Mouse (Mus musculus) cerebellum, adult 11-12 months (tissue): Measurements from ENCODE around the gene Ccdc88b.
A peak's percentile ranks its signal among the peaks of the same experiment; 100 is the strongest.

Source experiments
- DNase-seq: peaks from one replicate; pipeline ENCODE4 v3.0.0; 2022

The Ccdc88b gene

GRCm38 (mm10) chr19:6857003-6857360 is 1.0 kb downstream of the Ccdc88b start:
- no peak for DNase-seq

- peak; percentile 14 for DNase-seq
Observed at GRCm38 (mm10) chr19:6856281-6857002, 1.6 kb downstream of the Ccdc88b start.

DNA sequence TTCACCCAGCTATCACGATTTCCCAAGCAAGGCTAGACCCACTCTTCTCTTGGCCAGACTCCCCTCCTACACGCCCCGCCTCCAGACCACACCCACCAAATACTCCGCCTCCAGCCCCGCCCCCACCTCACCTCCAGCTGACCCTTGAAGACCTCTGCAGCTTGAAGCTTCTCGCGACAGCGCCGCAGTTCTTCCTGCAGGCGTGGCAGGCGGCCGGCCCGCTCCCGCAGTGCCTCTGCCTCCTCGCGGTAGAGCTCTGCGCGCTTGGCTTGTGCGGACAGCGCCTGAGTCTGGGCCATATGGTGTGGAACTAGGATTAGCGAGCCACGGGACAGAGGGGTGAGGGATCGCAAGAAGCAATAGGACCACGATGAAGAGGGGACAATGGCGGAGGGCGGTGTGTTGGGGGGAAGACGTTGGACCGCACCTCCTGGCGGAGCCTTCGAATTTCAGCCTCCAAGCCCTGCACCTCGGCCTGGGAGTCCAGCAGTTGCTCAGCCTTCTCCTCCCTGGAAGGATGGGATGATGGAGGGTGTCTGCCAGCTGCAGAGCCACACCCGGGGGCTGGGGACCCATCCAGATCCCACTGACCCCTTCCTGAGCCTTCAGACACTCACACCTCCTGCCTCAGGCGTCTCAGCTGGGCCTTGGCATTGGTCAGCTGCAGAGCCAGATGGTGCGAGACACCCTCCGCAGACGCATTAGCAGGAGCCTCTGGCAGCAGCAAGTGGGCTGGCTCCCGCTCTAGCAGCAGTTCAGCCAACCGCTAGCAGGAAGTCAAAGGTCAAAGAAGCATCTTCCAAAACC is 2.6 kb downstream of the Ccdc88b start:
- peak; percentile 65 for DNase-seq

DNA sequence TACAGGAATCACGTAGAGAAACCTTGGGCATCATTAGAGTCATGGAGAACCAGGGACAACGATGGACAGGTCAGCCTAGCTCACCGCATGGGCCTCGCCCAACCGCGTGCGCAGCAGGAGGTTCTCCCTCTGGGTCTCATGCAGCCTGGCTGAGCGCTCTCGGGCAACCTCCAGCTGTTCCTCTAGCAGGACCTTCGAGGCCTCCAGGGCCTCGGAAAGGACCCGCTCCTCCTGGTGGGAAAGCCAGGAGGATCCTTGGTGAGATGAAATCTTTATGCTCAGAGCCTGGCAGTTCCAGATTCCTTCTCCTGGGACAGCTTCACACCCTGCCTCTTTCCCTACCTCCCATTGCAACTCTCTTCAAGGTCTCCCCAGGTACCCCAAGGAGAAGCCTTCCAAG is 3.4 kb downstream of the Ccdc88b start:
- no peak for DNase-seq

GRCm38 (mm10) chr19:6853903-6854302 is 4.1 kb downstream of the Ccdc88b start:
- DNase-seq = no peak

- no peak for DNase-seq
Observed at GRCm38 (mm10) chr19:6852393-6853305, 5.4 kb downstream of the Ccdc88b start.

- DNase-seq = no peak
Observed at GRCm38 (mm10) chr19:6851497-6851896, 6.5 kb downstream of the Ccdc88b start.

DNA sequence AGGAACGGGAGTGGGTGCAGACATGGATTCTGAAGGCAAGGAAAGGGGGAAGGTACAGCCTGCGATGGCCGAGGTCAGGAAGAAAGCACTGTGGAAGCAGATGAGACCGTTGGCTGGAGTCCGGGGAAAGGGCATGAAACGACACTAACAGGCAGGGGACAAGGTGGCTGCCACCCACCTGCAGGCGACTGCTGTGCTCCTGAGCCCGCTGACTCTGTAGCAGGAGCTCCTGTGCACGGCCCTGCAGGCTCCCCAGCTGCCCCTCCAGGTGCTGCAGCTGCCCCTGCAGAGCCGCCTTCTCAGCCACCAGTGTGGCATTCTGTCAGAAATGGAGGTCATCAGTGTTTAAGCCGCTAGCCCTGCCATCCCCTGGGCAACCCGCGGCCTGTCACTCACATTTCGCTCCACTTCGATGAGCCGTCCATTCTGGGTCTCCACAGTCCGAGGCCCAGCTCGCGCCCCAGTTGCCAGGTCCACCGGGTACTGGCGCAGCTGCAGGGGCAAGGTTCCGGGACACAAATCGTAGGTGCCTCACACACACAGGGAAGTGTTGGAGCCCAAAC is 8.4 kb downstream of the Ccdc88b start:
- peak; percentile 16 for DNase-seq

- DNase-seq = peak; percentile 61
Observed at GRCm38 (mm10) chr19:6847841-6848517, 10.0 kb downstream of the Ccdc88b start.

DNA sequence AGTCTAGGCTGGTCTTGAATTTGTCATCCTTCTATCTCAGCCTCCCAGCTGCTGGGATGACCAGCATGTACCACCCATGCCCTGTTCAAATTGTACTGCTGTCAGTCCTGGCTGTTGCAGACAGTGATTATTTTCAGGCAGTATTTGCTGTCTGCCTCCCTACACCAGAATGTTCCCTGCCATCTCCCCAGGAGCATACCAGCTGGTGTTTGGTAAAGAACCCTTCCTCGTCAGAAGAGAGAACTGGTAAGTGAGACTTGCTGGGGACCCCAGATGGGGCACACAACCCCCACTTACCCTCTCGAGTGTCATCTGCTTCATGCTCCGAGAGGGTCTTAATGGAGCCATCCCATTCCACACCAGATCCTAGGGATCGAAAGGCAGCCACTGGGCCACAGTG is 12.0 kb downstream of the Ccdc88b start:
- no peak for DNase-seq

- no peak for DNase-seq
Observed at GRCm38 (mm10) chr19:6842353-6842752, 15.7 kb downstream of the Ccdc88b start.

- DNase-seq = no peak
Observed at GRCm38 (mm10) chr19:6841292-6841597, 16.8 kb downstream of the Ccdc88b start.

DNA sequence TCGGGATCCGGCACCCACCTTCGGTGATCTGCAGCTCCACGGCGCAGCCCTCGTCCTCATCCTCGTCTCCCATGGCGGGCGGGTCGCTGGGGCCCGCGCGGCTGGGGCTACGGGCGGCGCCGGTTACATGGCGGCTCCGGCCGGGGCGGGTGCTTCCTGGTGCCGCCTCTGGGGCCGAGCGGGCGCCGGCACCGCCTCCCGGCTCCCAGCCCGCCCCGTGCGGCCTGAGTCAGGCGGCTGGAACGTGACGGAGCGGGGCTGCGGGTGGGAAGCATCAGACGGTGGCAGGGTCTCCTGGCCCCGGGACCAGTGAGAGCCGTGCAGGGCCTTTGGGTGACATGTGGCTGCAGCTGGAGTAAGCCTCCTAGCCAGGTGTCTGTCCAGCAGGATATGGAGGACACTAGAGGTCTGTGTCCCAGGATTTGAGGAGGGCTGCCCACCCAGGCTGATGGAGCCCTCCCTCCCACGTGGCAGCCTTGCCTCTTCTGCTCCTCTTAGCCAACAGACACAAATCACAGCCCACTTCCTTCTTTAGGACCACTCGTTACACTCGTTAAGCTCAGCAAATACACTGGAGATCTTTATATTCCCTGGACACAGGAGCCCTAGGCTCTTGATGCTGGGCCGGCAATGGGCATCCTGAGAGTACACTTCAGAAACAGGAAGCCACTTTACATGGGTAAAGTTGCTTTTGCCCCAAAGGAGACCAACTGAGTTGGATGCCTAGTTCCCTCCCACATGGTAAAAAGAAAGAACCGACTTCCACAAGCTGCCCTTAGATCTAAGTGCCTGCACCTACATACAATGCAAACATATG is 17.3 kb downstream of the Ccdc88b start, which contains the start of gene Rps6ka4:
Gene Rps6ka4, minus strand, starts transcription at position 162 of the 817 bp plus-strand sequence.
- peak; percentile 70 for DNase-seq

DNA sequence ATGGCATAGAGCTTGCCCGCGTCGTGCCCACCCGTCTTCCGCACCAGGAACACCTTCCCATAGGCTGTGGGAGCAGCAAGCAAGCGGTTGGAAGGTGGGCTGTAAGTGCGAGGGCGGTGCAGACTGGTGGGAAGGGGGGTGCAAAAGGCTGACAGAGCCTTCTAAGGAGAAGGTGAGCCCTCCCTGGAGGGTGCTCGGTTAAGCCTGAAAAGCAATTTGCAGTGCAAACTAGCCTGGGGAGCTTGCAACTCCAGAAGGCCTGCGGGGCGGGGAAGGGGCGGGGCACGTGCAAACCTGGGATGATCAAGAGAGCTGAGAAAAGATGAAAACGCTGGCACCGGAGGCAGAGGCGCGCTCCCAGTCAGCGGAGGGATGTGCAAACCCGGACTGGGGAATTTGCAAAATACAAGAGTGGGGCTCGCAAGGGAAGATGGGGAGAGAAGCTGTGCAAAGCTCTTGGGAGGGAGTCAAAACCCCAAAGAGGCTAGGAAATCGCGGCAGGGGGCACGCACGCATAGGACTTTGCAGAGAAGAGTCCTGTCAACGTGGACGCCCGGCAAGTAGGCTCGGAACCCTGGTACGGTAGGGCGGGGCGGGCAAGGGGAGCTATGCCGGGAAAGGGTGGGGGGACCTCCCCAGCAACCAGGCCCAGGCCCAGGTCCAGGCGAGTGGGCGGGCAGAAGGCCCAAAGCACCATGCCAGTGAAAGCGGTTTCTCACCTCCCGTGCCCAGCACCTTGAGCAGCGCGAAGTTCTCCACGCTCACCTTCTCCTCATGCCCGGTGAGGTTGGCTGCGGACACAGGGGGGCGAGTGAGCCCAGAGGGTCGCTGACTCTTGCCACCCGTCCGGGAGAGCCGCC is 18.2 kb downstream of the Ccdc88b start:
- peak; percentile 47 for DNase-seq

DNA sequence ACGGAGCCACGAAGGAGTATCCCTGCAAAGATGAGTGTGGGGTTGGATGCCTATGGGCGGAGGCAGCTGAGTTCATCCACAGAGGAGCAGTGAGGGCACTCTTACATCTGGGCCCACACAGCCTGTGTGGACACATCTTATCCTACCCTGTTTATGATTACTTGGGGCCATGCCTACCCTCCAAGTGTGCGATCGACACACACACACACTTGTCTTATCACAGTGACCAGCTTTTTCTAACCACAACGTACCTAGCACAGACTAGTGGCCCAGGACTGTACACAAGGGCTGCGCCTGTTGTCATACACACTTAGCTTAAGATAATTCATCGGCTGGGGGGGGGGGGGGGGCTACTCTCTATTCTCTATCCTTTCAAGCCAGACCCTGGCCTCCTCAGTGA is 25.6 kb downstream of the Ccdc88b start:
- DNase-seq = no peak

DNA sequence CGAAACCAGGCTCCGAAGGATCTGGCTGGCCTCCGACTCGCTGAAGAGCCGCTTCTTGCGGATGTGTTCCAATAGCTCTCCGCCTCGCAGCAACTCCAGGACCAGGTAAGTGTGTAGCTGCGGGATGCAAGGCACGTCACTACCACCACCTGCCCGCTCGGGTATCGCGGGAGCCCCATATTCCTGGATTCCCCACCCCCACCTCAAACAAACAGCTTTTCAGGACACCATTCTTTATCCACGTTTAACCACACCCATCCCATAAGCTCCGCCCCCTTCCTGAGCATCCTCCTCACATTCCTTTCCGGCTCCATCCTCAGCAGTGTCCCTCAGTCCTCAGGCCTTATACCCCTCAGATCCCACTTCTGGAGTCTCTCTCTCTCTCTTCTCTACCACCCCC is 26.7 kb downstream of the Ccdc88b start:
- no peak for DNase-seq

- no peak for DNase-seq
Observed at GRCm38 (mm10) chr19:6830556-6831316, 27.3 kb downstream of the Ccdc88b start.

GRCm38 (mm10) chr19:6829870-6830555 is 28.0 kb downstream of the Ccdc88b start:
- no peak for DNase-seq

DNA sequence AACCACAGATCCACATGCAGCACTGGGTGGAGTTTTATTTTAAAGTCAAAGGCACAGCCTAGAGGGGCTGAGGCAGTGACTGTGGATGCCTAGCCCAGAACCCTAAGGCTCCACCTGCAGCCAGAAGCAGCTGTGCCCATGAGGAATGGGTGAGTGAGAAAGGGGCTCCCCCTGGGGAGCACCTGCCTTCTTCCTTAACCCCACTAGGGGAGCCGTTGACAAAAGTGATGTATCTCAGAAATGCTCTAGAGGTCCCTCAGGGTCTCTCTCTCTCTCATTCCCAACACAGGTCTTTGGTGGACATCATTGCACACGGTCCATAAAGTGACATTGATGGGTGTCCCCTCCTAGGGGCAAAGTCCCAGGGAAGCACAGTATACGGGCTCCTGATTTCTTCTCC is 28.9 kb downstream of the Ccdc88b start:
- no peak for DNase-seq
